Mouse (Mus musculus): Measurements from ENCODE around the gene Frmd7. TPM values are rescaled to one million over a fixed set of nuclear protein-coding genes. Genes with fewer than 3 reads are reported as not detected.

Frmd7 gene
- polyA plus RNA-seq, 2 experiments = 0.06 TPM; not detected in 1

- DNase-seq (ENCODE audit: low read depth in 3 of 3, low spot score in 3 of 3) (no peak), ATAC-seq (ENCODE audit: insufficient read depth) (no peak)
- Histone ChIP-seq H3K27ac (no peak overlapping the region), H3K4me3 (ENCODE audit: insufficient read depth in 1 of 2, low read depth in 2 of 2, low read length in 2 of 2) (no peak overlapping the region), H3K27me3 (ENCODE audit: control insufficient read depth, insufficient read depth, low read length) (no peaks in the 10 kb centered on the region), H3K4me2 (ENCODE audit: low read depth) (no peak overlapping the region), H3K36me3 (replicated peaks; ENCODE audit: control insufficient read depth, insufficient read depth, low read depth) (no peaks in the 10 kb centered on the region), H3K9me3 (ENCODE audit: control insufficient read depth, low read length) (no peaks in the 10 kb centered on the region), H3K4me1 (replicated peaks; ENCODE audit: control insufficient read depth in 2 of 2, insufficient read depth in 2 of 2, low read length in 1 of 2) (no peaks in the 10 kb centered on the region), H3K9ac (replicated peaks) (no peak overlapping the region)
- 28% methylated on average over 4 of the region's 4 CpGs for WGBS (ENCODE audit: insufficient replicate concordance)
- TF ChIP-seq CTCF (IDR thresholded peaks at IDR 0.05; ENCODE audit: low read depth) (no peak), EP300 (IDR thresholded peaks at IDR 0.05; ENCODE audit: low read depth) (no peak)
Observed at GRCm38 (mm10) chrX:50972145-50972544, 29.6 kb upstream of the Frmd7 start.

- H3K27ac ChIP-seq = no peak overlapping the region
- H3K4me1 ChIP-seq (replicated peaks; ENCODE audit: control insufficient read depth in 2 of 2, insufficient read depth in 2 of 2, low read length in 1 of 2) = no peaks in the 10 kb centered on the region
- DNase-seq (ENCODE audit: low read depth in 3 of 3, low spot score in 3 of 3) (no peak), ATAC-seq (ENCODE audit: insufficient read depth) (no peak)
- no peaks in the 10 kb centered on the region for H3K36me3 ChIP-seq (replicated peaks; ENCODE audit: control insufficient read depth, insufficient read depth, low read depth)
- no peak overlapping the region for H3K9ac ChIP-seq (replicated peaks)
- H3K4me2 ChIP-seq (ENCODE audit: low read depth) = no peak overlapping the region
- H3K4me3 ChIP-seq (ENCODE audit: insufficient read depth in 1 of 2, low read depth in 2 of 2, low read length in 2 of 2) = no peak overlapping the region
- no peaks in the 10 kb centered on the region for H3K9me3 ChIP-seq (ENCODE audit: control insufficient read depth, low read length)
- WGBS (ENCODE audit: insufficient replicate concordance) = 72% methylated on average over 5 of the region's 5 CpGs
- H3K27me3 ChIP-seq (ENCODE audit: control insufficient read depth, insufficient read depth, low read length) = no peaks in the 10 kb centered on the region
- TF ChIP-seq CTCF (IDR thresholded peaks at IDR 0.05; ENCODE audit: low read depth) (no peak), EP300 (IDR thresholded peaks at IDR 0.05; ENCODE audit: low read depth) (no peak)
Observed at GRCm38 (mm10) chrX:50969907-50970306, 27.4 kb upstream of the Frmd7 start.

DNA sequence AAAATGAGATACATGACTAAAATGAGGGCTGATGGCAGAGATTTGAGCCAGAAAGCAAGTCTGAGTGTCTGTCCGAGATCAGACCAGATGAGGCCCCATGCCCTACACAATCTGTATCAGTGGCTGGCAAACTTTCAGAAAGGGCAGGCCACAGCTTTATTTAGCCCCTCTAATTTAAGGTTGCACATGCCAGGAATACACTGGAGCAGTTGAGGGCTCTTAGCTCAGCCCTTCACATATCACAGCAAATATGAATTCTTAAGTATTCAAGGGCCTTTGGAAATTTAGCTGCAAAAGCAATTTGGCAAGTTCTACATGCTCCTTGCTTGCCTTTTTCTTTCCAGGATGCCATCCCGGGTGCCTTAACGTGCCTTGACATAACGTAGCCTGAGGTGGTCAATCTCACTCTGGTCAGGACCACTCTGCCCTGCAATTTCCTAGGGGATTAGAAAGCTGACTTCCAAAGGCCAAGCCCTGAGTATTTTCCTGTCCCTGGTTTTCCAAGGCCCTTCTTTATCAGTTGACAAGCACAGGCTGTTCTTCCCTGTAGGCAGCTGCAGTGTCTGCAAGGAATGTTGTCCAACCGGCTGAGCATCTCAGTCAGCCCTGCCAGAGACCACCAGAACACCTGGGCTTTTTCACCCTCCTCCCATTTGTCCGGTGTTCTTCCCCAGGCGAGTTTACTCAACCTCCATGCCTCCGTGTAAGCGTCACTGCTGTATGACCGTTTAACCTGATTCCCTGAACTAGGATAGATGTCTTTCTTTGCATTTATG is 25.8 kb upstream of the Frmd7 start:
- Histone ChIP-seq H3K4me3 (ENCODE audit: insufficient read depth in 1 of 2, low read depth in 2 of 2, low read length in 2 of 2) (no peak overlapping the region), H3K27me3 (ENCODE audit: control insufficient read depth, insufficient read depth, low read length) (no peaks in the 10 kb centered on the region), H3K36me3 (replicated peaks; ENCODE audit: control insufficient read depth, insufficient read depth, low read depth) (no peaks in the 10 kb centered on the region), H3K9ac (replicated peaks) (no peak overlapping the region), H3K4me1 (replicated peaks; ENCODE audit: control insufficient read depth in 2 of 2, insufficient read depth in 2 of 2, low read length in 1 of 2) (no peaks in the 10 kb centered on the region), H3K27ac (no peak overlapping the region), H3K4me2 (ENCODE audit: low read depth) (no peak overlapping the region), H3K9me3 (ENCODE audit: control insufficient read depth, low read length) (no peaks in the 10 kb centered on the region)
- ATAC-seq (ENCODE audit: insufficient read depth) (no peak), DNase-seq (ENCODE audit: low read depth in 3 of 3, low spot score in 3 of 3) (no peak)
- 56% methylated on average over 10 of the region's 10 CpGs for WGBS (ENCODE audit: insufficient replicate concordance)
- TF ChIP-seq EP300 (IDR thresholded peaks at IDR 0.05; ENCODE audit: low read depth) (no peak), CTCF (IDR thresholded peaks at IDR 0.05; ENCODE audit: low read depth) (no peak)

- TF ChIP-seq CTCF (IDR thresholded peaks at IDR 0.05; ENCODE audit: low read depth) (no peak), EP300 (IDR thresholded peaks at IDR 0.05; ENCODE audit: low read depth) (no peak)
- Histone ChIP-seq H3K9ac (replicated peaks) (no peak overlapping the region), H3K4me3 (ENCODE audit: insufficient read depth in 1 of 2, low read depth in 2 of 2, low read length in 2 of 2) (no peak overlapping the region), H3K36me3 (replicated peaks; ENCODE audit: control insufficient read depth, insufficient read depth, low read depth) (no peaks in the 10 kb centered on the region), H3K9me3 (ENCODE audit: control insufficient read depth, low read length) (no peaks in the 10 kb centered on the region), H3K27me3 (ENCODE audit: control insufficient read depth, insufficient read depth, low read length) (no peaks in the 10 kb centered on the region), H3K4me1 (replicated peaks; ENCODE audit: control insufficient read depth in 2 of 2, insufficient read depth in 2 of 2, low read length in 1 of 2) (no peaks in the 10 kb centered on the region), H3K4me2 (ENCODE audit: low read depth) (no peak overlapping the region), H3K27ac (no peak overlapping the region)
- DNase-seq (ENCODE audit: low read depth in 3 of 3, low spot score in 3 of 3) = no peak
- peak; percentile 26; the same call in 1 of the 2 replicates for ATAC-seq (ENCODE audit: insufficient read depth)
- WGBS (ENCODE audit: insufficient replicate concordance) = 28% methylated on average over 3 of the region's 3 CpGs
Observed at GRCm38 (mm10) chrX:50965157-50965556, 22.6 kb upstream of the Frmd7 start.

GRCm38 (mm10) chrX:50962955-50963354 is 20.4 kb upstream of the Frmd7 start:
- no peaks in the 10 kb centered on the region for H3K36me3 ChIP-seq (replicated peaks; ENCODE audit: control insufficient read depth, insufficient read depth, low read depth)
- no peak overlapping the region for H3K4me3 ChIP-seq (ENCODE audit: insufficient read depth in 1 of 2, low read depth in 2 of 2, low read length in 2 of 2)
- H3K9ac ChIP-seq (replicated peaks) = no peak overlapping the region
- ATAC-seq (ENCODE audit: insufficient read depth) = no peak
- TF ChIP-seq EP300 (IDR thresholded peaks at IDR 0.05; ENCODE audit: low read depth) (no peak), CTCF (IDR thresholded peaks at IDR 0.05; ENCODE audit: low read depth) (no peak)
- DNase-seq (ENCODE audit: low read depth in 3 of 3, low spot score in 3 of 3) = no peak
- no peak overlapping the region for H3K4me2 ChIP-seq (ENCODE audit: low read depth)
- WGBS (ENCODE audit: insufficient replicate concordance) = 48% methylated on average over 6 of the region's 6 CpGs
- H3K9me3 ChIP-seq (ENCODE audit: control insufficient read depth, low read length) = no peaks in the 10 kb centered on the region
- H3K4me1 ChIP-seq (replicated peaks; ENCODE audit: control insufficient read depth in 2 of 2, insufficient read depth in 2 of 2, low read length in 1 of 2) = no peaks in the 10 kb centered on the region
- H3K27me3 ChIP-seq (ENCODE audit: control insufficient read depth, insufficient read depth, low read length) = no peaks in the 10 kb centered on the region
- no peak overlapping the region for H3K27ac ChIP-seq
